Mouse (Mus musculus) kidney, adult 2 months (tissue): ENCODE measurements at regions not wholly inside any gene's neighbourhood (a gene's known extent, or its start where the extent isn't known, plus 50 kb on each side); places are given as distances from the start of the nearest gene placed in this dataset.

Experiments
- CTCF ChIP-seq: fragments of 200-500 bp; conservative IDR thresholded peaks from 2 replicates; pipeline ENCODE4 v1.5.1; 2011; ENCODE audit warnings: low read depth, mild to moderate bottlenecking, control low read depth, low read length, moderate library complexity, mixed read lengths; ENCODE audit not compliant: insufficient read depth, insufficient read length
- POLR2A ChIP-seq: fragments of 200-500 bp; IDR thresholded peaks from one replicate; pipeline ENCODE4 v1.6.1; 2011; ENCODE audit warnings: low read depth, low read length, control low read depth

DNA sequence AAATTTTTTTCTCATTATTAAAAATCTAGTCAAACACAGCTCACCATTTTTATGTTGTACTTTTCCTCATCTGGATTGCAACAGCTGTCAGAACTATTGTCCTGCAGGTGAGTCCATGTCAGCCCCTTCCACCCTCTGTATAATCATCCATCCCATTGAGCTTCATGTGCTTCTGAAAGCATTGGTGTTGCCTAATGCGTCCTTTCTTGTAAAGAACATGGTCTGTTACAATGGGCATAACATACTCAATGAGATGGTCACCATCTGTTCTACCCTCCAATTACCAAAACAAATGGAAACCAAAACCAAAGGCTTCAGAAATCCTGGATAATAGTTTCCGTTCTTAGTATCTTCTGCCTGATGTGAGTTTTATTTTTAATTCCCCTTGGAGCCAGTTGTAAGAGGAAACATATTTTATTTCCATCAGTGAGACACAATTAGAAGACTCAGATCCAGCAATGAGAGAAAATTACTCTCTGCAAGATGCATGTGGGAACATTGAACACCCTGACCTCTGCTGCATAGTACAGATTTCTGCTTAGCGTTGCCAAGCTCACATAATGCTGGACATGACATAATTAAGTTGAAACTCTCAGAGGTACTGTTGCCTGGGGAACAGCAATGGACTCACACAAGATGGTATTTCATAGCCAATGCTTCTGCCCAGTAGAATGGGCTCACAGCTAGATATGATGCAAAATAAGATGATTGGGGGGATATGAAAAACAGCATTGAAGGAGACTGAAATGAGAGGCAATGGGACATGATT is 443.1 kb downstream of the 4933405O20Rik start:
- TF ChIP-seq CTCF (no peak), POLR2A (no peak)
